ENCODE assay signal across 8 mouse cellular contexts in genomic region chr15:98630540-98630939, GRCm38 (mm10). TPM values are rescaled to one million over a fixed set of nuclear protein-coding genes. Genes with fewer than 3 reads are reported as not detected.
DNase-seq lines count a peak whose midpoint lies in the region; ATAC-seq and TF ChIP-seq lines count a peak whose summit lies in the region.

Gene Cacnb3 (plus strand): TSS chr15:98630840.

- peaks cover 72% of the 10 kb centered on the region for H3K4me1 ChIP-seq in kidney, embryonic 16.5 days (ENCODE audit: insufficient read depth, low read length)
- H3K4me1 ChIP-seq in heart, postnatal 0 days (ENCODE audit: control insufficient read depth, insufficient read depth) = peaks cover 19% of the 10 kb centered on the region
- peaks cover 62% of the 10 kb centered on the region for H3K4me1 ChIP-seq in limb, embryonic 13.5 days

- DNase-seq in kidney, postnatal 14 days = no peak
- DNase-seq in adrenal gland, postnatal 14 days = no peak
- DNase-seq in heart, postnatal 0 days (ENCODE audit: low spot score) = no peak
- no peak for DNase-seq in B cell, adult 2 months
- no peak for DNase-seq in right cerebral cortex, postnatal 14 days
- DNase-seq in cerebellum, postnatal 25 days = no peak

- WGBS in kidney, embryonic 16.5 days = 35% methylated on average over 3 of the region's 4 CpGs
- WGBS in heart, postnatal 0 days = 59% methylated on average over 3 of the region's 4 CpGs
- 37% methylated on average over 4 of the region's 4 CpGs for WGBS in limb, embryonic 13.5 days

- no peak within 1 kb of the TSS for H3K27ac ChIP-seq in kidney, embryonic 16.5 days (ENCODE audit: low read length)
- no peak within 1 kb of the TSS for H3K27ac ChIP-seq in heart, postnatal 0 days (ENCODE audit: low read depth)
- peak within 1 kb of the TSS; percentile 70; the same call in 1 of the 2 replicates for H3K27ac ChIP-seq in limb, embryonic 13.5 days

- no peak for ATAC-seq in kidney, embryonic 16.5 days (ENCODE audit: low FRiP score, low TSS enrichment)
- ATAC-seq in heart, postnatal 0 days (ENCODE audit: insufficient read depth, low read depth) = no peak
- no peak for ATAC-seq in limb, embryonic 13.5 days (ENCODE audit: low FRiP score, low read depth)

- H3K4me2 ChIP-seq in kidney, embryonic 16.5 days (replicated peaks; ENCODE audit: low read depth, low read length) = peak within 1 kb of the TSS; percentile 99
- peak within 1 kb of the TSS; percentile 63 for H3K4me2 ChIP-seq in heart, postnatal 0 days (ENCODE audit: low read depth, low read length)
- peak within 1 kb of the TSS; percentile 93 for H3K4me2 ChIP-seq in limb, embryonic 13.5 days (replicated peaks)

- H3K9me3 ChIP-seq in kidney, embryonic 16.5 days (ENCODE audit: low read length) = no peaks in the 10 kb centered on the region
- no peaks in the 10 kb centered on the region for H3K9me3 ChIP-seq in heart, postnatal 0 days (replicated peaks; ENCODE audit: control insufficient read depth, low read length)
- no peaks in the 10 kb centered on the region for H3K9me3 ChIP-seq in limb, embryonic 13.5 days

- no peak for TF ChIP-seq CTCF in heart, postnatal 0 days (IDR thresholded peaks at IDR 0.05; ENCODE audit: low read depth)

- H3K36me3 ChIP-seq in kidney, embryonic 16.5 days (ENCODE audit: insufficient read depth, low read length) = no peaks in the 10 kb centered on the region
- H3K36me3 ChIP-seq in heart, postnatal 0 days (replicated peaks; ENCODE audit: control insufficient read depth, insufficient read depth, low read length) = no peaks in the 10 kb centered on the region
- H3K36me3 ChIP-seq in limb, embryonic 13.5 days = no peaks in the 10 kb centered on the region

- H3K27me3 ChIP-seq in kidney, embryonic 16.5 days (ENCODE audit: insufficient read depth, low read length) = peaks cover 25% of the 10 kb centered on the region
- peaks cover 52% of the 10 kb centered on the region for H3K27me3 ChIP-seq in heart, postnatal 0 days (ENCODE audit: control insufficient read depth, insufficient read depth, low read length)
- H3K27me3 ChIP-seq in limb, embryonic 13.5 days = peaks cover 50% of the 10 kb centered on the region

- peak within 1 kb of the TSS; percentile 86 for H3K4me3 ChIP-seq in kidney, embryonic 16.5 days (ENCODE audit: low read length)
- peak within 1 kb of the TSS; percentile 36 for H3K4me3 ChIP-seq in heart, postnatal 0 days (ENCODE audit: low read depth, low read length)
- peak within 1 kb of the TSS; percentile 81 for H3K4me3 ChIP-seq in limb, embryonic 13.5 days

- no peak for TF ChIP-seq EP300 in heart, postnatal 0 days (IDR thresholded peaks at IDR 0.05; ENCODE audit: low read depth)

- peak within 1 kb of the TSS; percentile 66 for H3K9ac ChIP-seq in kidney, embryonic 16.5 days (replicated peaks; ENCODE audit: low read length)
- H3K9ac ChIP-seq in heart, postnatal 0 days (replicated peaks; ENCODE audit: low read depth, low read length) = no peak within 1 kb of the TSS
- H3K9ac ChIP-seq in limb, embryonic 13.5 days = peak within 1 kb of the TSS; percentile 59; the same call in 1 of the 2 replicates

RNA-seq across cellular contexts. Expression of gene Cacnb3, which starts in this region (rescaled TPM):
- 34.4 and 34.9 TPM in 2 replicates for polyA plus RNA-seq in kidney, embryonic 16.5 days (2015; fragmentation: Nextera tagmentation; extraction: Ambion mirVana)
- 12.0 and 18.2 TPM in 2 replicates for total RNA-seq in adrenal gland, postnatal 14 days (2021)
- total RNA-seq in heart, postnatal 0 days (2014; rRNA removed; ENCODE audit: low replicate concordance) = 15.6 and 19.4 TPM in 2 replicates
- 5.7 and 6.1 TPM in 2 replicates for polyA plus RNA-seq in heart, postnatal 0 days (2015; fragmentation: Nextera tagmentation; extraction: Ambion mirVana)
- polyA plus RNA-seq in limb, embryonic 13.5 days (2015; fragmentation: Nextera tagmentation; extraction: Ambion mirVana) = 43.7 and 48.2 TPM in 2 replicates

Comparison
In these comparisons a context has a peak if more than half of its experiments do, and no peak if none do; other contexts are left out.
1. H3K4me3 ChIP-seq: peak in every context shown above with its lines; median percentile 86 in kidney, embryonic 16.5 days; 81 in limb, embryonic 13.5 days; 36 in heart, postnatal 0 days.